Mouse (Mus musculus) olfactory bulb, adult 2 months (tissue): ENCODE measurements at regions not wholly inside any gene's neighbourhood (a gene's known extent, or its start where the extent isn't known, plus 50 kb on each side); places are given as distances from the start of the nearest gene placed in this dataset.

Experiments
- CTCF ChIP-seq: fragments of 200-500 bp; IDR thresholded peaks from 2 replicates; pipeline ENCODE4 v1.5.1; 2012; ENCODE audit warnings: low read depth, mild to moderate bottlenecking, low read length, moderate library complexity; ENCODE audit not compliant: insufficient read depth
- POLR2A ChIP-seq: fragments of 200-500 bp; IDR thresholded peaks from 2 replicates; pipeline ENCODE4 v1.6.1; 2012; ENCODE audit warnings: mild to moderate bottlenecking, low read depth, low read length, moderate library complexity; ENCODE audit not compliant: insufficient read depth

GRCm38 (mm10) chr14:105664671-105665198 is 231.9 kb downstream of the Spry2 start:
- TF ChIP-seq POLR2A: no peak
- no peak for TF ChIP-seq CTCF
